Mouse (Mus musculus) midbrain, embryonic 11.5 days (tissue): ENCODE results near the gene Hps1. TPM values are rescaled to one million over a fixed set of nuclear protein-coding genes. Genes with fewer than 3 reads are reported as not detected.

Source experiments
- ATAC-seq: fragments of 200-750 bp; cut with Nextera tagmentation; 2 replicates; pipeline ENCODE4 v1.8.0; 2017; ENCODE audit warnings: moderate TSS enrichment, moderate library complexity; ENCODE audit not compliant: low FRiP score
- DNase-seq: peaks from one replicate; pipeline ENCODE4 v3.0.0; 2015; ENCODE audit warnings: low spot score; ENCODE audit errors: missing footprints
- H3K27ac ChIP-seq: fragments of 300-500 bp; sonication (generic); 2 replicates; pipeline ENCODE4 v1.5.1; 2014; ENCODE audit warnings: low read depth, low read length
- H3K27me3 ChIP-seq: fragments of 300-500 bp; sonication (generic); 2 replicates; pipeline ENCODE4 v1.6.1; 2014; ENCODE audit warnings: mild to moderate bottlenecking, low read length, moderate library complexity, mixed read lengths; ENCODE audit not compliant: control insufficient read depth, insufficient read depth
- H3K36me3 ChIP-seq: fragments of 300-500 bp; sonication (generic); 2 replicates; pipeline ENCODE4 v1.6.1; 2014; ENCODE audit warnings: mild to moderate bottlenecking, low read length, moderate library complexity, mixed read lengths; ENCODE audit not compliant: control insufficient read depth, insufficient read depth
- H3K4me1 ChIP-seq: fragments of 300-500 bp; sonication (generic); 2 replicates; pipeline ENCODE4 v1.6.1; 2014; ENCODE audit warnings: low read length; ENCODE audit not compliant: control insufficient read depth, insufficient read depth
- H3K4me2 ChIP-seq: fragments of 300-500 bp; sonication (generic); 2 replicates; pipeline ENCODE4 v1.6.1; 2014; ENCODE audit warnings: mild to moderate bottlenecking, moderate library complexity
- H3K4me3 ChIP-seq: fragments of 300-500 bp; sonication (generic); 2 replicates; pipeline ENCODE4 v1.5.1; 2014; ENCODE audit warnings: low read depth, low read length
- H3K9ac ChIP-seq: fragments of 300-500 bp; sonication (generic); 2 replicates; pipeline ENCODE4 v1.6.1; 2014; ENCODE audit warnings: low read length
- H3K9me3 ChIP-seq: fragments of 300-500 bp; sonication (generic); 2 replicates; pipeline ENCODE4 v1.6.1; 2016; ENCODE audit warnings: low read length; ENCODE audit not compliant: control insufficient read depth
- WGBS: fragments of 180-500 bp; shearing (Covaris S2); extraction: QIAGEN DNeasy Blood & Tissue Kit; methylation state at CpG from one replicate; pipeline ENCODE4 v1.1.7; 2014; 5-methylcytosine and 5-hydroxymethylcytosine counted together
- polyA plus RNA-seq: library from polyadenylated mRNA; unstranded; fragments of >200 nt; fragmentation: Nextera tagmentation; extraction: Ambion mirVana; gene quantifications from 2 replicates; pipeline ENCODE4 v1.2.1, GENCODE M21; 2014

The Hps1 gene
- polyA plus RNA-seq = 10.1 and 10.3 TPM in 2 replicates

DNA sequence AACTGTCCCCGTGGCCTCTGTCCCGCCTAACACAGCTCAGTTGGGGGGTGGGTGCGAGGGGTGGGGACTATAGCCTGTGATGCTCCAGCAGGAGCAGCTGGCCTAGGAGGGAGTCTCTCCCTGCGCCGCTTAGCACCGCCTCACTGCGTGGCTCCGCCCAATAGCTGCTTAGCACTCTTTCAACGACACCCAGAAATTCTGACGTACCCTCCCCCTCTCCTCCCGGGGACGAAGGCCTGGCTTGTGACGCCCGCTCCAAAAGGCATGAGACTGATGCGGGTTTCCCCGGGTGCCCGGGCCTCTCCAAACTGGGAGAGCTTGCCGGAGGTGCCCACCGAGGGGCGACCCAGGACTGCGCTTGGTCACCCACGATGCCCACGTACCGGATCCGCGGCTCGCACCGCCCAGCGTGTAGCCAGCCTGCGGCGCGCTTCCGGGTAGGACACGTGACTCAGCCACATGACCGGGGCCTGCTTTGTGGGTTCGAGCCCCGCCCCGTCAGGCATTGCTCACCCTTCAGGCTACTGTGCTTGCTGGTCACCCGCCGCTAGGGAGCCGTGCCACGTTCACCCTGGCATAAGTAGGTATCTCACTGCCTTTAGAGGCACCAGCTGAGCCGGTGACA is at the start of gene Hps1:
TSS of gene Hps1 (minus strand) at position 448 of the 625 bp plus-strand sequence.
- no peaks in the 10 kb centered on the region for H3K36me3 ChIP-seq
- under 1% methylated on average over 43 of the region's 43 CpGs for whole genome bisulfite sequencing
- H3K27me3 ChIP-seq = no peaks in the 10 kb centered on the region
- H3K4me1 ChIP-seq = no peaks in the 10 kb centered on the region
- H3K4me3 ChIP-seq = peak within 1 kb of the TSS; percentile 60
- ATAC-seq (peak; percentile 98), DNase-seq (peak; percentile 98)
- H3K9me3 ChIP-seq = no peaks in the 10 kb centered on the region
- H3K4me2 ChIP-seq = peak within 1 kb of the TSS; percentile 54
- peak within 1 kb of the TSS; percentile 56 for H3K27ac ChIP-seq
- H3K9ac ChIP-seq = peak within 1 kb of the TSS; percentile 72

DNA sequence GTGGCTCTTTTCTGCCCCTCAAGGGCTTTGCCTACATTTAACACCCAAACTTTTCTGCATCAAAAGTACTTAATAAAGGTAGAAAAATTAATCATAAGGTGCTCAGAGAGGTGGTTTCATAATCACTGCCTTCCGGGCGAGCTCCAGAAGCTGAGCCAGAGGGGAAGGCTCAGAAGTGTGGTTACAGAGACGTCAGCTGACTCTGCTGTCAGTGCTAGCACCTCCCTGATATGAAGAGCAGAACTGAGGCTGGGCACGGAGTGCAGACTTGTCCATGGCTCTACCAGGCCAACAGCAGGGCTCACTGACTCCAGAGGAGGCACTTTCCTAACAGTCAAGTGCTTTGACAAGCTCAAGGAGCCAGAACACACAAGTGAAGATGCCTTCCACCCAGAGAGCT is 49.4 kb upstream of the Hps1 start:
- DNase-seq (no peak), ATAC-seq (no peak)
- Histone ChIP-seq H3K9me3 (no peaks in the 10 kb centered on the region), H3K4me3 (no peak overlapping the region), H3K36me3 (no peaks in the 10 kb centered on the region), H3K9ac (no peak overlapping the region), H3K27me3 (no peaks in the 10 kb centered on the region), H3K27ac (no peak overlapping the region), H3K4me2 (no peak overlapping the region), H3K4me1 (no peaks in the 10 kb centered on the region)
- 72% methylated on average over 4 of the region's 4 CpGs for WGBS

DNA sequence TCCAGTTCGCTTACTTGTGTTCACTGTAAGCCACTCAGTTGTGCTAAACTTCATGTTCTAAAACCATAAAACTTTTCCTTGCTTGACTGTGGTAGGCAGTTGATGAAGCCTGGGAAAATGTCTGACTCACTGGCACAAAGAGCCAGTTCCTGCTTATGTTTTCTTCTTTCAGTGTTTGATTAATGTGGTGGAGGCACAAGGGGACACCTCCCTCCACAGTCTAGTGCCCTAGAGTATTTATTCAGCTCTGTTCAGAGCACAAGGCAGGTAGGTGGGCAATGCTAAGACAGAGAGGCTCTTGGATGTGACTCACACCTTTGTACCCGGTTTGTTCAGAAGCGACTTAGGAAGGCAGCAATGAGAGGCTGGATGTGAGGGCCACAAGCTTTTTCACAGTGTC is 48.1 kb upstream of the Hps1 start:
- Histone ChIP-seq H3K36me3 (no peaks in the 10 kb centered on the region), H3K27me3 (no peaks in the 10 kb centered on the region), H3K4me3 (no peak overlapping the region), H3K9ac (no peak overlapping the region), H3K4me1 (no peaks in the 10 kb centered on the region), H3K4me2 (no peak overlapping the region), H3K27ac (no peak overlapping the region), H3K9me3 (no peaks in the 10 kb centered on the region)
- WGBS = 86% methylated on average over 3 of the region's 3 CpGs
- ATAC-seq (no peak), DNase-seq (no peak)

DNA sequence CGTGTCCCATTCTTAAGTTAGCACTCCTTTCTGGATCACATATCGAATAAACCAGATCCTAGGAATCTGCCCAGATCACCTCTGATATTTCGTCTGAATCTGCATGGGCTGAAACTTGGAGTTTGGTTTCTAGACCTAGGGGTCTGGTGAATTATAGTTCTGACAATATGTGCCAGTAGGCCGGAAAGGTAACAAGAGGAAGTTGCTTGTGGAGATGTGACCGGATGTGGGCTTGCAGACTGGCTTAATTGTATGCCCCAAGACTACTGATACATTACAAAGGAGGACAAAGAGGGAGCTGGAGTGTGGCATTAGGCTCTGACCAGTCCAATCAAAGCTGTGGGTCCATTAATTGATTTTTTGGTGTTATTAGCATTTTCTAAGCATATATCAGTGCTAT is 40.3 kb upstream of the Hps1 start:
- ATAC-seq = no peak
- no peaks in the 10 kb centered on the region for H3K27me3 ChIP-seq
- no peaks in the 10 kb centered on the region for H3K9me3 ChIP-seq
- DNase-seq = no peak
- no peaks in the 10 kb centered on the region for H3K36me3 ChIP-seq
- no peaks in the 10 kb centered on the region for H3K4me1 ChIP-seq
- H3K9ac ChIP-seq = no peak overlapping the region
- no peak overlapping the region for H3K4me3 ChIP-seq
- no peak overlapping the region for H3K27ac ChIP-seq
- WGBS = 89% methylated on average over 5 of the region's 5 CpGs
- H3K4me2 ChIP-seq = no peak overlapping the region

DNA sequence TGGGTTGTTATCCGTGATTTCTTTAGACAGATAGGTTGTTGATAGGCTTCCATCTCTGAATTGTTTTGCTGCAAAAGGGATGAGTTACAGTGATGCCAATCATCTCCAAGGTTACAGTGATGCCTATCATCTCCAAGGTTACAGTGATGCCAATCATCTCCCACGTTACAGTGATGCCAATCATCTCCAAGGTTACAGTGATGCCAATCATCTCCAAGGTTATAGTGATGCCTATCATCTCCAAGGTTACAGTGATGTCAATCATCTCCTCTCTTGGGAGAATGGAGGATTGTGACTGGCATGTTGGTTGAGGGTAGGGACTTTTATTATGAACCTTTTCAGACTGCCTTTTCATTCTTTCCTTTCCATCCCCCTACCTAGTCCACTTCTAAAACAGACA is 38.0 kb upstream of the Hps1 start:
- no peaks in the 10 kb centered on the region for H3K4me1 ChIP-seq
- no peak overlapping the region for H3K4me3 ChIP-seq
- H3K9ac ChIP-seq = no peak overlapping the region
- no peaks in the 10 kb centered on the region for H3K27me3 ChIP-seq
- ATAC-seq = no peak
- DNase-seq = no peak
- 70% methylated on average over 2 of the region's 2 CpGs for WGBS
- no peaks in the 10 kb centered on the region for H3K9me3 ChIP-seq
- no peaks in the 10 kb centered on the region for H3K36me3 ChIP-seq
- no peak overlapping the region for H3K27ac ChIP-seq
- H3K4me2 ChIP-seq = no peak overlapping the region

DNA sequence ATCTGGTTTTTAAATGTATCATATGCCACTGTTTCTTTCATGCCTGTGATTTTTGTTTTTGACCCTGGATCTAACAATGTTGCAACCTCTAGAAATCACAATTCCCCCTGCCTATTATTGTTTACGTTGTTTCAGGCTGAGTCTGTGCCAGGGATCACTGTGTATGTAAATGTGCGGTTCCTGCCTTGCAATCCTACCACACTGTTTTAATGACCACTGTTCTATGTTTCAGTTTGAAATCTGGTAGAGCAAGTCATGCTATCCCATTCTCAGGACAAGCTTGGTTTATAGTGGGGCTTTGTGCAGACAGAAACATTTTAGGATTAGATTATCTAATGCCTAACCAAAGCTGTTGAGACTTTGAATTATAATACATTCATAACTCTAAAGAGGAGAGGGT is 36.5 kb upstream of the Hps1 start:
- Histone ChIP-seq H3K36me3 (no peaks in the 10 kb centered on the region), H3K27me3 (no peaks in the 10 kb centered on the region), H3K4me2 (no peak overlapping the region), H3K27ac (no peak overlapping the region), H3K4me3 (no peak overlapping the region), H3K9me3 (no peaks in the 10 kb centered on the region), H3K9ac (no peak overlapping the region), H3K4me1 (no peaks in the 10 kb centered on the region)
- DNase-seq (peak; percentile 62), ATAC-seq (no peak)
- WGBS = 91% methylated on average over 2 of the region's 2 CpGs

DNA sequence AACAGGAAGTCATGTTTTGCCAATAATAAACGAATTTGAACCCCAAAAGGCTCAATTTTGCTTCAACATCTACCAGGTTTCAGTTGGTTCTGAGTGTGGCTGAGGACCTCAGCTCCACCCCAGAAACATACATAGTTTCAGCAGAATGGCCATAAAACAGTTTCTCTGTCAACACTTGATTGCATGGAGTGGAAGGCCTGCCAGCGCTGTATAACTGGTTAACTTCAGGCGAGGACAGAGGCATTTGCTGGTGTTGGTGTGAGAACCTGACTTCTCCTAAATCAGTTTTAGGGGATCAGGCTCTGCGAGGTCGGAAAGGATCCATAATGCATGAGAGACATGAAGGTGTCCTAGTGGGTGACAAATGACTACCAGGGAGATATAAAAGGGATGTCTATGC is 30.4 kb upstream of the Hps1 start:
- Histone ChIP-seq H3K27ac (no peak overlapping the region), H3K4me3 (no peak overlapping the region), H3K4me2 (no peak overlapping the region), H3K4me1 (no peaks in the 10 kb centered on the region), H3K9ac (no peak overlapping the region), H3K27me3 (no peaks in the 10 kb centered on the region), H3K36me3 (no peaks in the 10 kb centered on the region), H3K9me3 (no peaks in the 10 kb centered on the region)
- no peak for DNase-seq
- no peak for ATAC-seq
- WGBS = 85% methylated on average over 5 of the region's 5 CpGs

DNA sequence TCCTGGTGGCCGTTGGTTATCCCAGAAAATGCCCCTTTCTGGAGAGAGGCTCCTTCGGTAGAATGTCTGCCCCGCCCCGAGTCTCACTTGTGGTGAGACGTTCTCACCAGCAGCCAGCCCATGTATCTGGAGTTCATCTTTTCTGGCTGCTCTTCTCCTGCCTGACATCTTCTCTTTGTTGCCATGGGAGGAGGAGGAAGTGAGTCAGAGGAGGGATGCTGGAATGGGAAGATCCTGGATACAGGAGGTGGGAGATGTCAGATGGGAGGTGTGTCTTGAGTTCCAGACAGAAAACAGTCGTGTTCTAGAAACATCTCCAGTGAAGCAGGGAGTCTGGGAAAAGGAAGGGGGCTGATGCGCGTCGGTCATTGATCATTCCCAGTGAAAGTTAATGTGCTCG is 29.7 kb upstream of the Hps1 start:
- no peak overlapping the region for H3K4me3 ChIP-seq
- ATAC-seq = no peak
- no peak overlapping the region for H3K4me2 ChIP-seq
- no peaks in the 10 kb centered on the region for H3K27me3 ChIP-seq
- no peaks in the 10 kb centered on the region for H3K36me3 ChIP-seq
- DNase-seq = no peak
- WGBS = 88% methylated on average over 10 of the region's 10 CpGs
- no peaks in the 10 kb centered on the region for H3K4me1 ChIP-seq
- no peaks in the 10 kb centered on the region for H3K9me3 ChIP-seq
- no peak overlapping the region for H3K27ac ChIP-seq
- H3K9ac ChIP-seq = no peak overlapping the region

DNA sequence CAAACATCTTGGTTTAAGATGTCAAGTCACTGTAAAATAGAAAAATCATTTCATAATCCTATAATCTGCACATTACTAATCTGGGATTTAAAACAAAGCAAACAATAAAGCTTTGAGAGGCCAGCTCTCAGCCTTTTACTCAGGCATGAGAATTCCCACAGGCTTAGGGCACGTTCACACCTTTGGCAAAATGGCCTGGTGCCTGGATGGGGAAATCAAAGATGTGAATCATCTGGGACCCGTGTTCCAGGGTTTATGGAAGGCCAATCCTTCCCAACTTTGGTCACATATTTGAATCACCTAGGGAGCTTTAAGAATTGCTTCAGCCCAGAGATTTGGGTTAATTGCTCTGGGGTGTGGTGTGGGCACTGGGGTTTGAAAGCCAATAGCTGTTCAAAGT is 18.1 kb upstream of the Hps1 start:
- H3K9ac ChIP-seq = no peak overlapping the region
- 66% methylated on average over 2 of the region's 2 CpGs for WGBS
- H3K36me3 ChIP-seq = no peaks in the 10 kb centered on the region
- no peaks in the 10 kb centered on the region for H3K9me3 ChIP-seq
- no peak overlapping the region for H3K27ac ChIP-seq
- no peak overlapping the region for H3K4me2 ChIP-seq
- H3K27me3 ChIP-seq = 0 out of 2 replicates have a peak, but pooled peaks cover 3% of the 10 kb centered on the region
- DNase-seq (no peak), ATAC-seq (no peak)
- H3K4me1 ChIP-seq = no peaks in the 10 kb centered on the region
- H3K4me3 ChIP-seq = no peak overlapping the region
